Mouse (Mus musculus): ENCODE results near the gene Gm19426. TPM values are rescaled to one million over a fixed set of nuclear protein-coding genes. Genes with fewer than 3 reads are reported as not detected.
A peak's percentile ranks its signal among the peaks of the same experiment; 100 is the strongest.

Gm19426 gene
- polyA plus RNA-seq (2014; fragmentation: Nextera tagmentation; extraction: Ambion mirVana), result 7.1 TPM in 2 replicates

GRCm38 (mm10) chr2:84743561-84743960 lies at the start of gene Gm19426:
Gene Gm19426 (minus strand): TSS chr2:84743655.
- Histone ChIP-seq H3K9me3 (ENCODE audit: control insufficient read depth, low read length) (no peaks in the 10 kb centered on the region), H3K4me2 (replicated peaks; ENCODE audit: low read depth, low read length) (peak within 1 kb of the TSS; percentile 94), H3K4me3 (ENCODE audit: low read depth, low read length) (peak within 1 kb of the TSS; percentile 87), H3K27ac (ENCODE audit: low read depth, low read length) (peak within 1 kb of the TSS; percentile 99), H3K9ac (ENCODE audit: low read depth, low read length) (peak within 1 kb of the TSS; percentile 98), H3K36me3 (ENCODE audit: control insufficient read depth, insufficient read depth, low read length) (no peaks in the 10 kb centered on the region), H3K4me1 (replicated peaks; ENCODE audit: control insufficient read depth, insufficient read depth, low read length) (peaks cover 12% of the 10 kb centered on the region), H3K27me3 (ENCODE audit: control insufficient read depth, insufficient read depth, low read length) (no peaks in the 10 kb centered on the region)
- DNase-seq (ENCODE audit: low spot score), result peak; percentile 90
- ATAC-seq (ENCODE audit: low FRiP score), result peak; percentile 83
- 0% methylated on average over 25 of the region's 25 CpGs for WGBS

GRCm38 (mm10) chr2:84793154-84793553 lies 49.7 kb upstream of the Gm19426 start:
- H3K4me2 ChIP-seq (replicated peaks; ENCODE audit: low read depth, low read length), result no peak overlapping the region
- WGBS, result 89% methylated on average over 3 of the region's 3 CpGs
- no peak for DNase-seq (ENCODE audit: low spot score)
- no peak overlapping the region for H3K9ac ChIP-seq (ENCODE audit: low read depth, low read length)
- no peaks in the 10 kb centered on the region for H3K27me3 ChIP-seq (ENCODE audit: control insufficient read depth, insufficient read depth, low read length)
- ATAC-seq (ENCODE audit: low FRiP score), result no peak
- no peak overlapping the region for H3K27ac ChIP-seq (ENCODE audit: low read depth, low read length)
- H3K9me3 ChIP-seq (ENCODE audit: control insufficient read depth, low read length), result no peaks in the 10 kb centered on the region
- H3K4me3 ChIP-seq (ENCODE audit: low read depth, low read length), result no peak overlapping the region
- H3K36me3 ChIP-seq (ENCODE audit: control insufficient read depth, insufficient read depth, low read length), result no peaks in the 10 kb centered on the region
- no peaks in the 10 kb centered on the region for H3K4me1 ChIP-seq (replicated peaks; ENCODE audit: control insufficient read depth, insufficient read depth, low read length)

GRCm38 (mm10) chr2:84792516-84792915 lies 49.1 kb upstream of the Gm19426 start:
- no peak overlapping the region for H3K27ac ChIP-seq (ENCODE audit: low read depth, low read length)
- ATAC-seq (ENCODE audit: low FRiP score) (no peak), DNase-seq (ENCODE audit: low spot score) (no peak)
- WGBS, result 86% methylated on average over 3 of the region's 3 CpGs
- no peak overlapping the region for H3K9ac ChIP-seq (ENCODE audit: low read depth, low read length)
- no peak overlapping the region for H3K4me3 ChIP-seq (ENCODE audit: low read depth, low read length)
- H3K4me2 ChIP-seq (replicated peaks; ENCODE audit: low read depth, low read length), result no peak overlapping the region
- no peaks in the 10 kb centered on the region for H3K27me3 ChIP-seq (ENCODE audit: control insufficient read depth, insufficient read depth, low read length)
- no peaks in the 10 kb centered on the region for H3K4me1 ChIP-seq (replicated peaks; ENCODE audit: control insufficient read depth, insufficient read depth, low read length)
- no peaks in the 10 kb centered on the region for H3K9me3 ChIP-seq (ENCODE audit: control insufficient read depth, low read length)
- no peaks in the 10 kb centered on the region for H3K36me3 ChIP-seq (ENCODE audit: control insufficient read depth, insufficient read depth, low read length)

- no peaks in the 10 kb centered on the region for H3K9me3 ChIP-seq (ENCODE audit: control insufficient read depth, low read length)
- ATAC-seq (ENCODE audit: low FRiP score) (no peak), DNase-seq (ENCODE audit: low spot score) (no peak)
- no peaks in the 10 kb centered on the region for H3K36me3 ChIP-seq (ENCODE audit: control insufficient read depth, insufficient read depth, low read length)
- no peak overlapping the region for H3K9ac ChIP-seq (ENCODE audit: low read depth, low read length)
- no peaks in the 10 kb centered on the region for H3K27me3 ChIP-seq (ENCODE audit: control insufficient read depth, insufficient read depth, low read length)
- H3K27ac ChIP-seq (ENCODE audit: low read depth, low read length), result no peak overlapping the region
- no peak overlapping the region for H3K4me3 ChIP-seq (ENCODE audit: low read depth, low read length)
- no peak overlapping the region for H3K4me2 ChIP-seq (replicated peaks; ENCODE audit: low read depth, low read length)
- WGBS, result 67% methylated on average over 9 of the region's 9 CpGs
- H3K4me1 ChIP-seq (replicated peaks; ENCODE audit: control insufficient read depth, insufficient read depth, low read length), result no peaks in the 10 kb centered on the region
These were observed 47.0 kb upstream of the Gm19426 start for GRCm38 (mm10) chr2:84790418-84790817.

- DNase-seq (ENCODE audit: low spot score), result no peak
- H3K36me3 ChIP-seq (ENCODE audit: control insufficient read depth, insufficient read depth, low read length), result no peaks in the 10 kb centered on the region
- no peaks in the 10 kb centered on the region for H3K27me3 ChIP-seq (ENCODE audit: control insufficient read depth, insufficient read depth, low read length)
- no peak for ATAC-seq (ENCODE audit: low FRiP score)
- no peak overlapping the region for H3K9ac ChIP-seq (ENCODE audit: low read depth, low read length)
- H3K27ac ChIP-seq (ENCODE audit: low read depth, low read length), result no peak overlapping the region
- WGBS, result 76% methylated on average over 3 of the region's 3 CpGs
- no peak overlapping the region for H3K4me2 ChIP-seq (replicated peaks; ENCODE audit: low read depth, low read length)
- no peaks in the 10 kb centered on the region for H3K4me1 ChIP-seq (replicated peaks; ENCODE audit: control insufficient read depth, insufficient read depth, low read length)
- no peak overlapping the region for H3K4me3 ChIP-seq (ENCODE audit: low read depth, low read length)
- no peaks in the 10 kb centered on the region for H3K9me3 ChIP-seq (ENCODE audit: control insufficient read depth, low read length)
These were observed 44.9 kb upstream of the Gm19426 start for GRCm38 (mm10) chr2:84788316-84788715.

- Histone ChIP-seq H3K4me2 (replicated peaks; ENCODE audit: low read depth, low read length) (no peak overlapping the region), H3K27ac (ENCODE audit: low read depth, low read length) (no peak overlapping the region), H3K4me1 (replicated peaks; ENCODE audit: control insufficient read depth, insufficient read depth, low read length) (no peaks in the 10 kb centered on the region), H3K4me3 (ENCODE audit: low read depth, low read length) (no peak overlapping the region), H3K9me3 (ENCODE audit: control insufficient read depth, low read length) (no peaks in the 10 kb centered on the region), H3K9ac (ENCODE audit: low read depth, low read length) (no peak overlapping the region), H3K27me3 (ENCODE audit: control insufficient read depth, insufficient read depth, low read length) (no peaks in the 10 kb centered on the region), H3K36me3 (ENCODE audit: control insufficient read depth, insufficient read depth, low read length) (no peaks in the 10 kb centered on the region)
- ATAC-seq (ENCODE audit: low FRiP score) (no peak), DNase-seq (ENCODE audit: low spot score) (no peak)
- 88% methylated on average over 3 of the region's 3 CpGs for WGBS
These were observed 40.5 kb upstream of the Gm19426 start for GRCm38 (mm10) chr2:84783840-84784566.

GRCm38 (mm10) chr2:84783315-84783714 lies 39.9 kb upstream of the Gm19426 start:
- H3K4me3 ChIP-seq (ENCODE audit: low read depth, low read length), result no peak overlapping the region
- H3K27me3 ChIP-seq (ENCODE audit: control insufficient read depth, insufficient read depth, low read length), result no peaks in the 10 kb centered on the region
- no peak overlapping the region for H3K27ac ChIP-seq (ENCODE audit: low read depth, low read length)
- ATAC-seq (ENCODE audit: low FRiP score) (no peak), DNase-seq (ENCODE audit: low spot score) (no peak)
- H3K4me1 ChIP-seq (replicated peaks; ENCODE audit: control insufficient read depth, insufficient read depth, low read length), result no peaks in the 10 kb centered on the region
- H3K4me2 ChIP-seq (replicated peaks; ENCODE audit: low read depth, low read length), result no peak overlapping the region
- H3K36me3 ChIP-seq (ENCODE audit: control insufficient read depth, insufficient read depth, low read length), result no peaks in the 10 kb centered on the region
- no peak overlapping the region for H3K9ac ChIP-seq (ENCODE audit: low read depth, low read length)
- no peaks in the 10 kb centered on the region for H3K9me3 ChIP-seq (ENCODE audit: control insufficient read depth, low read length)
- WGBS, result 100% methylated on average over 1 of the region's 1 CpGs

- no peak overlapping the region for H3K27ac ChIP-seq (ENCODE audit: low read depth, low read length)
- no peaks in the 10 kb centered on the region for H3K36me3 ChIP-seq (ENCODE audit: control insufficient read depth, insufficient read depth, low read length)
- H3K4me3 ChIP-seq (ENCODE audit: low read depth, low read length), result no peak overlapping the region
- ATAC-seq (ENCODE audit: low FRiP score) (no peak), DNase-seq (ENCODE audit: low spot score) (no peak)
- 0 out of 2 replicates have a peak, but pooled peaks cover 3% of the 10 kb centered on the region for H3K4me1 ChIP-seq (replicated peaks; ENCODE audit: control insufficient read depth, insufficient read depth, low read length)
- no peak overlapping the region for H3K4me2 ChIP-seq (replicated peaks; ENCODE audit: low read depth, low read length)
- H3K9ac ChIP-seq (ENCODE audit: low read depth, low read length), result no peak overlapping the region
- H3K27me3 ChIP-seq (ENCODE audit: control insufficient read depth, insufficient read depth, low read length), result no peaks in the 10 kb centered on the region
- H3K9me3 ChIP-seq (ENCODE audit: control insufficient read depth, low read length), result no peaks in the 10 kb centered on the region
- WGBS, result 58% methylated on average over 6 of the region's 6 CpGs
These were observed 35.8 kb upstream of the Gm19426 start for GRCm38 (mm10) chr2:84779210-84779609.

- no peak for ATAC-seq (ENCODE audit: low FRiP score)
- Histone ChIP-seq H3K36me3 (ENCODE audit: control insufficient read depth, insufficient read depth, low read length) (no peaks in the 10 kb centered on the region), H3K4me2 (replicated peaks; ENCODE audit: low read depth, low read length) (no peak overlapping the region), H3K27me3 (ENCODE audit: control insufficient read depth, insufficient read depth, low read length) (no peaks in the 10 kb centered on the region), H3K27ac (ENCODE audit: low read depth, low read length) (no peak overlapping the region), H3K4me1 (replicated peaks; ENCODE audit: control insufficient read depth, insufficient read depth, low read length) (0 out of 2 replicates have a peak, but pooled peaks cover 3% of the 10 kb centered on the region), H3K4me3 (ENCODE audit: low read depth, low read length) (no peak overlapping the region), H3K9ac (ENCODE audit: low read depth, low read length) (no peak overlapping the region), H3K9me3 (ENCODE audit: control insufficient read depth, low read length) (no peaks in the 10 kb centered on the region)
- no peak for DNase-seq (ENCODE audit: low spot score)
- WGBS, result 72% methylated on average over 3 of the region's 3 CpGs
These were observed 34.3 kb upstream of the Gm19426 start for GRCm38 (mm10) chr2:84777706-84778105.
